Mouse (Mus musculus) embryonic facial prominence, embryonic 10.5 days (tissue): ENCODE results near the gene Rapgef4. TPM values are rescaled to one million over a fixed set of nuclear protein-coding genes. Genes with fewer than 3 reads are reported as not detected.

Experiments used
- DNase-seq: peaks from one replicate; pipeline ENCODE4 v3.0.0-alpha.2; 2017; ENCODE audit warnings: low spot score
- H3K27ac ChIP-seq: fragments of 300-500 bp; sonication (generic); replicated peaks from 2 replicates; pipeline ENCODE4 v1.5.1; 2016; ENCODE audit warnings: mild to moderate bottlenecking
- H3K27me3 ChIP-seq: fragments of 300-500 bp; sonication (generic); replicated peaks from 2 replicates; pipeline ENCODE4 v1.6.1; 2016; ENCODE audit warnings: low read depth, mild to moderate bottlenecking; ENCODE audit not compliant: poor library complexity, severe bottlenecking
- H3K36me3 ChIP-seq: fragments of 300-500 bp; sonication (generic); replicated peaks from 2 replicates; pipeline ENCODE4 v1.6.1; 2016; ENCODE audit warnings: mild to moderate bottlenecking, moderate library complexity
- H3K4me1 ChIP-seq: fragments of 300-500 bp; sonication (generic); 2 replicates; pipeline ENCODE4 v1.6.1; 2016
- H3K4me3 ChIP-seq: fragments of 300-500 bp; sonication (generic); 2 replicates; pipeline ENCODE4 v1.5.1; 2016; ENCODE audit warnings: mild to moderate bottlenecking, moderate library complexity
- H3K9me3 ChIP-seq: fragments of 300-500 bp; sonication (generic); 2 replicates; pipeline ENCODE4 v1.6.1; 2016; ENCODE audit warnings: mild to moderate bottlenecking
- WGBS: fragments of 180-500 bp; shearing (Covaris S2); methylation state at CpG from one replicate; pipeline ENCODE4 v1.1.7; 2016; 5-methylcytosine and 5-hydroxymethylcytosine counted together
- polyA plus RNA-seq: library from polyadenylated mRNA; unstranded; fragments of >200 nt; fragmentation: Nextera tagmentation; extraction: Ambion mirVana; gene quantifications from 2 replicates; pipeline ENCODE4 v1.2.1, GENCODE M21; 2016

The Rapgef4 gene
- polyA plus RNA-seq, 1 experiment from 2014 or later: 2.9 TPM

DNA sequence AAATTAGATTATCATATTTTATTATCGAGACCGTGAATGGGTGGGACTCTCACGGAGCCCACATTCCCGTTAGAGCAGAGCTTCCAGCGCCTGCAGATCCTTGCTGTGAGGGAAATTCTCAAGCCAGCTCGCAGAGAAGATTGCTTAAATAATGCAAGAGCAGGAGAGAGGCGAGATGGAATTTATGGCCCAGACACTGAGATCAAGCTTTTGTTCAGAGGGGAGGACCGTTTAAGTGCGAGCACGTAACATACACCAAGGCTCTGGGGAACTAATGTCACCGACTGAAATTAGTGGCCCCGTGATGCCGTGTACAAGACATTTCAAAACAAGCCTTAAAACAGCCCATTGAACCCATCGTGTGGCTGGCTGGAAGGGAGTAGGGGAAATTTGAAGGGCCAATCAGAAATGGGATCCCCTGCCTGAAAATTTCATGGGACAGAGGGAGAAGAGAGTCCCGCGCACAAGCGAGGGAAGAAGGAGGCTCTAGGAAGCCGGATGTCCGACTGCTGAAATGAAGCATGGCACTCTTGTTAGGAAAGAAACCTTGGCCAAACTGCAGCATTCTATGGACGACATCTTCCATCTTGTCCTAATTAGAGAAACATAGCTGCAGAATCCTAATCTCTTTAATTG, 112.5 kb downstream of the Rapgef4 start:
- no peak for DNase-seq
- H3K4me1 ChIP-seq: peaks cover 34% of the 10 kb centered on the region
- H3K27me3 ChIP-seq: peaks cover 10% of the 10 kb centered on the region; the same call in 1 of the 2 replicates
- no peak overlapping the region for H3K4me3 ChIP-seq
- H3K27ac ChIP-seq: no peak overlapping the region
- H3K36me3 ChIP-seq: no peaks in the 10 kb centered on the region
- no peaks in the 10 kb centered on the region for H3K9me3 ChIP-seq
- whole genome bisulfite sequencing: 73% methylated on average over 20 of the region's 20 CpGs

GRCm38 (mm10) chr2:72094038-72094437, 113.0 kb downstream of the Rapgef4 start:
- no peak for DNase-seq
- 89% methylated on average over 8 of the region's 8 CpGs for WGBS
- peaks cover 7% of the 10 kb centered on the region; the same call in 1 of the 2 replicates for H3K27me3 ChIP-seq
- H3K4me3 ChIP-seq: no peak overlapping the region
- peaks cover 34% of the 10 kb centered on the region for H3K4me1 ChIP-seq
- no peaks in the 10 kb centered on the region for H3K36me3 ChIP-seq
- no peaks in the 10 kb centered on the region for H3K9me3 ChIP-seq
- no peak overlapping the region for H3K27ac ChIP-seq

DNA sequence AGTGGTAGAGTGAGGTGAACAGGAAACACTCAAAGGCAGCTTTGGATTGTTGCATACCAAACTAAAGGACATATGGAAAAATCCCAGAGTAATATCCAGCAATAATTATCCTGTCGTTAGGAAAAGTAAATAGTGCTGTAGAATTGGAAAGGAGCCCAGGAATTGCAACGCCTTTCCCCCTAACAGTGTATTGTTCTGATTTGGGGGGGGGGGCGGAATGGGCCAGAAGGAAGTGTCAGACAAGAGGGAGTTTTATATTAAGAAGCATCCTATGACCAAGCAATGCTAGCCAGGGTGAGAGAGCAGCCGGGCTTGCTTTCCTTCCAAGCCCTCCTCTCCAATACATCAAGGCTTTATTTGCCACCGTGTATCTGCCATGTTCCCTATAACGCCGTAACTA, 113.4 kb downstream of the Rapgef4 start:
- no peak for DNase-seq
- WGBS: 87% methylated on average over 7 of the region's 7 CpGs
- H3K27ac ChIP-seq: no peak overlapping the region

DNA sequence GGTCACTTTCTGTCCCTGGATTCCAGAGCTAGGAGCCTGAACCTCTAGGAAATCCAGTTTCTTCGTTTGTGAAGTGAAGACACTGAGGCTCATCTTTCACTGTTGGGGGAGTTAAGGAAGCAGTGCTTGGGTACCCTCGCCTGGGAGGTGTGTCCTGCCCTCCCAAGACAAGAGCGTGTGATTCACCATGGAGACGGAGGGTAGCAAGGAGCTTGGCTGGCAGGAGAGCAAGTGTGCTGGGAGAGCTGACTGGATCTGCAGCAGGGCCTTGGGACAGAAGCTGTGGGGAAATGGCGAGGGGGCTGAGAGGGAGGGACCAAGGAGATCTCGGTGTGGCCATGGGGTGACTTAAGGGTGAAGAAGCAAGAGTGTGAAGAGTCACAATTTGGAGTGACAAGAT, 114.0 kb downstream of the Rapgef4 start:
- H3K27ac ChIP-seq: no peak overlapping the region
- H3K4me3 ChIP-seq: no peak overlapping the region
- H3K36me3 ChIP-seq: no peaks in the 10 kb centered on the region
- H3K27me3 ChIP-seq: peaks cover 7% of the 10 kb centered on the region; the same call in 1 of the 2 replicates
- 70% methylated on average over 6 of the region's 6 CpGs for WGBS
- H3K9me3 ChIP-seq: no peaks in the 10 kb centered on the region
- peaks cover 34% of the 10 kb centered on the region for H3K4me1 ChIP-seq
- DNase-seq: no peak

More for the DNA sequence above, 113.4 kb downstream of the Rapgef4 start:
- no peak overlapping the region for H3K4me3 ChIP-seq
- H3K27me3 ChIP-seq: peaks cover 7% of the 10 kb centered on the region; the same call in 1 of the 2 replicates
- peaks cover 34% of the 10 kb centered on the region for H3K4me1 ChIP-seq
- no peaks in the 10 kb centered on the region for H3K9me3 ChIP-seq
- H3K36me3 ChIP-seq: no peaks in the 10 kb centered on the region

- Histone ChIP-seq H3K27me3 (peaks cover 7% of the 10 kb centered on the region; the same call in 1 of the 2 replicates), H3K27ac (no peak overlapping the region), H3K9me3 (no peaks in the 10 kb centered on the region), H3K36me3 (no peaks in the 10 kb centered on the region), H3K4me3 (no peak overlapping the region), H3K4me1 (peaks cover 34% of the 10 kb centered on the region)
- DNase-seq: peak; percentile 58
- 51% methylated on average over 3 of the region's 3 CpGs for WGBS
These were observed 115.3 kb downstream of the Rapgef4 start for GRCm38 (mm10) chr2:72096345-72096744.

DNA sequence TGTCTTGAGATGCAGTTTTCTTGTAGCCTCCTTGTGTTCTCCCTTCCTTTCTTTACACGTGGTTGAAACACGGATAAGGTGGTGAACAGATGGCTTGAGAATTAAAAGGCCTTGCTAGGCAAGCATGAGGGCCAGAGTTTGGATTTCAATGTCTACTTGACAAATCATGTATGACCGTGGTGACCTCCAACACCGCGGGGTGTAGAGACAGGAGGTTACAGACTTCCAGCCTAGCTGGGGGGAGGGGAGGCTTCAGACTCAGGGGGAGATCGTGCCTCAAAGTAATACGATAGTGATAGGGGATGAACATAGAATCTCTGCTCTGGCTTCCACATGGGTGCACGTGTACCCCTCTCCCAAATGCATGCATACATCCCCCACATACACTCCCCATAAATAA, 117.3 kb downstream of the Rapgef4 start:
- peaks cover 7% of the 10 kb centered on the region; the same call in 1 of the 2 replicates for H3K27me3 ChIP-seq
- H3K4me1 ChIP-seq: peaks cover 18% of the 10 kb centered on the region
- no peaks in the 10 kb centered on the region for H3K36me3 ChIP-seq
- no peak overlapping the region for H3K4me3 ChIP-seq
- 88% methylated on average over 8 of the region's 8 CpGs for WGBS
- no peaks in the 10 kb centered on the region for H3K9me3 ChIP-seq
- no peak for DNase-seq
- H3K27ac ChIP-seq: no peak overlapping the region

DNA sequence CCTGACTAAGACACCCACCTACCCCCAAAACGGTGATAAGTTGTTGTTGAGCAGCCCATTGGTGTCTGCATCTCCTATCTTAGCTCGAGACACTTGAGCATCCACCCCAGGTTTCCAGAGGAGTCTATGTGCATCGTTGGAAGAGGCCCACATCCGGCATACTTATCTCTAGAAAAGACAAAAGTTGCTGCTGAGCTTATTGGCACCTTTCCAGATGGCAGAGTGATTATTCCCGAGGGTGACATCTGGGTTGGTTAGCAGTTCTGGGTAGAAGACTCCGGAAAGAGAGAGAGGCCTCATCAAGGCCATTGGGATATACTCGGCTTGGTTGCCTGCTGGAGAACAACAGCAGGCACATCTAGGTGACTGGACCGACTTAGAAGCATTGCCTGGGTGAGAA, 123.6 kb downstream of the Rapgef4 start:
- no peak overlapping the region for H3K27ac ChIP-seq
- H3K4me3 ChIP-seq: no peak overlapping the region
- no peaks in the 10 kb centered on the region for H3K27me3 ChIP-seq
- DNase-seq: no peak
- 85% methylated on average over 8 of the region's 8 CpGs for WGBS
- H3K9me3 ChIP-seq: no peaks in the 10 kb centered on the region
- peaks cover 15% of the 10 kb centered on the region for H3K4me1 ChIP-seq
- no peaks in the 10 kb centered on the region for H3K36me3 ChIP-seq

- DNase-seq: no peak
- 70% methylated on average over 12 of the region's 12 CpGs for WGBS
- no peaks in the 10 kb centered on the region for H3K9me3 ChIP-seq
- H3K4me3 ChIP-seq: no peak overlapping the region
- H3K27me3 ChIP-seq: no peaks in the 10 kb centered on the region
- no peaks in the 10 kb centered on the region for H3K36me3 ChIP-seq
- no peak overlapping the region for H3K27ac ChIP-seq
- peaks cover 15% of the 10 kb centered on the region for H3K4me1 ChIP-seq
These were observed 126.6 kb downstream of the Rapgef4 start for GRCm38 (mm10) chr2:72107525-72108180.

DNA sequence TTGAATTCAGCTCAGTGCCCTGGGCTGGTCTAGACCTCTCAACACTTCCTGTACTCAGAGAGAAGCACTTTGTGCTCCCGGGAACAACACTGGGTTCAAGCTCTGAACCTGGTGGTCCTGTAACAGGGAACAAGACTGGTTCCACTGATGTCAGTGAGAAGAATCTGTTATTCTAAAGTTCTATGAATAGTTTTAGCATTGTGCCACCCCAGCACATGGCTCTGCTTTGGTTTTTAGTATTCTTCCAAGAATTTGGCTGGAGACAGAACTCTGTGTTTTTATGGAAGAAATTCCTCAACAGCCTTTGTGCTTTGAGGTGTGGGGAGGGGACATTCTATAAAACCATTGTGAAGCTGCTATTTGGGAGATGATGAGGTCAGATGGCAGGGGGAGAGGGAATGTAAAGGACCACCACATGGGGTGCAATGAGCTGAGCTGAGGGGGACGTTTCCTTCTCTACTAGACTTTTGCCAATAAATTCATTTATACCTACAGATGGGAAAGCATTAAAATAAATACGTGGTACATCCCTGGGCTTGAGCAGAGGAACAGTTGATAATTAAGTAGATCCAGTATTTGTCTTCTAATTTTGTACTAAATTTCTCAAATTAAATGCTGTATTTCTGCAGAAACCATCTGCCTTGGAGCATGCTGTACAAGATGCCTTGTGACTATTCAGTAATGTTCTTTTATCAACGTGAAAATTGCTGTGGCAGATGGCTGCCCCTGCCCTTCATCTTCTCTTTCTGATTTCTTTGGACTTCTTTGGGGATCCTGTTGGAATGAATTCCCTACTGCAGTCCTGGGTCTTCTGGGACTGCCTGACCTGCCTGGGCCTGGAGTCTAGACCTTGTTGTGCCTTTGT, 127.6 kb downstream of the Rapgef4 start:
- H3K27me3 ChIP-seq: no peaks in the 10 kb centered on the region
- no peak for DNase-seq
- no peaks in the 10 kb centered on the region for H3K36me3 ChIP-seq
- 68% methylated on average over 4 of the region's 4 CpGs for WGBS
- peaks cover 15% of the 10 kb centered on the region for H3K4me1 ChIP-seq
- H3K4me3 ChIP-seq: no peak overlapping the region
- H3K9me3 ChIP-seq: no peaks in the 10 kb centered on the region
- H3K27ac ChIP-seq: no peak overlapping the region

GRCm38 (mm10) chr2:72110404-72110803, 129.4 kb downstream of the Rapgef4 start:
- Histone ChIP-seq H3K36me3 (no peaks in the 10 kb centered on the region), H3K27ac (no peak overlapping the region), H3K27me3 (no peaks in the 10 kb centered on the region), H3K9me3 (no peaks in the 10 kb centered on the region), H3K4me3 (no peak overlapping the region), H3K4me1 (peaks cover 15% of the 10 kb centered on the region)
- WGBS: 92% methylated on average over 5 of the region's 5 CpGs
- no peak for DNase-seq

- H3K27me3 ChIP-seq: no peaks in the 10 kb centered on the region
- H3K9me3 ChIP-seq: no peaks in the 10 kb centered on the region
- H3K27ac ChIP-seq: 0 out of 2 replicates have a peak overlapping the region, but pooled peaks have one; percentile 25
- no peak for DNase-seq
- H3K4me1 ChIP-seq: peaks cover 12% of the 10 kb centered on the region
- WGBS: 73% methylated on average over 5 of the region's 5 CpGs
- H3K4me3 ChIP-seq: no peak overlapping the region
- H3K36me3 ChIP-seq: no peaks in the 10 kb centered on the region
These were observed 132.7 kb downstream of the Rapgef4 start for GRCm38 (mm10) chr2:72113716-72114115.

- no peaks in the 10 kb centered on the region for H3K27me3 ChIP-seq
- no peak overlapping the region for H3K27ac ChIP-seq
- H3K4me3 ChIP-seq: no peak overlapping the region
- H3K36me3 ChIP-seq: no peaks in the 10 kb centered on the region
- DNase-seq: no peak
- peaks cover 12% of the 10 kb centered on the region for H3K4me1 ChIP-seq
- WGBS: 82% methylated on average over 4 of the region's 4 CpGs
- H3K9me3 ChIP-seq: no peaks in the 10 kb centered on the region
These were observed 133.1 kb downstream of the Rapgef4 start for GRCm38 (mm10) chr2:72114148-72114559.
